Mouse (Mus musculus) neutrophil, adult 5-6 weeks (primary cell): ENCODE results near the gene Vmn1r91. TPM values are rescaled to one million over a fixed set of nuclear protein-coding genes. Genes with fewer than 3 reads are reported as not detected.
"Not testable (repeated sequence)": the region's sequence is repeated elsewhere in the genome, so short reads cannot be mapped to it uniquely, and the experiment has no call there.

Source experiments
- ATAC-seq: fragments of 151-379, 151-347 bp; 2 replicates; pipeline ENCODE4 v1.8.0; 2017; ENCODE audit warnings: mild to moderate bottlenecking, moderate TSS enrichment; ENCODE audit not compliant: insufficient number of reproducible peaks, poor library complexity, low FRiP score, severe bottlenecking; ENCODE audit errors: extremely low read depth
- total RNA-seq: library from RNA; stranded (forward); fragments of 200-1000 nt; gene quantifications from 2 replicates; pipeline ENCODE4 v1.2.3, GENCODE M21; 2017

Gene Vmn1r91
- total RNA-seq, result not detected in 2 replicates

GRCm38 (mm10) chr7:20099380-20099779 is at the start of gene Vmn1r91:
TSS of gene Vmn1r91 (plus strand) at chr7:20099680.
- ATAC-seq, result not testable (repeated sequence)

- not testable (repeated sequence) for ATAC-seq
These were observed 35.4 kb upstream of the Vmn1r91 start for GRCm38 (mm10) chr7:20064100-20064499.

GRCm38 (mm10) chr7:20078118-20078517 is 21.4 kb upstream of the Vmn1r91 start:
- not testable (repeated sequence) for ATAC-seq

GRCm38 (mm10) chr7:20122479-20122878 is 23.0 kb downstream of the Vmn1r91 start, which contains the start of gene Gm16442:
TSS of gene Gm16442 (minus strand) at chr7:20122579.
- not testable (repeated sequence) for ATAC-seq

GRCm38 (mm10) chr7:20138988-20139387 is 39.5 kb downstream of the Vmn1r91 start, which contains the start of gene Vmn1r93:
TSS of gene Vmn1r93 (minus strand) at chr7:20139088.
- ATAC-seq, result not testable (repeated sequence)

Other genes with a start within 250 kb of the Vmn1r91 start
- gene Gm19345, start 247.7 kb upstream of the Vmn1r91 start, total RNA-seq, result 1.6 TPM in 1 of 2 replicates, not detected in the other
- gene Ceacam16, start 238.4 kb upstream of the Vmn1r91 start, total RNA-seq, result 3.3 and 5.2 TPM in 2 replicates
- gene Ceacam19, start 211.7 kb upstream of the Vmn1r91 start, total RNA-seq, result 0.47 TPM in 1 of 2 replicates, not detected in the other
- 6.8 and 9.2 TPM in 2 replicates for gene Pvr, start 178.5 kb upstream of the Vmn1r91 start, total RNA-seq
- 0.47 and 0.86 TPM in 2 replicates for gene Igsf23, start 148.9 kb upstream of the Vmn1r91 start, total RNA-seq
- not detected in 2 replicates for gene Ceacam20, start 134.3 kb upstream of the Vmn1r91 start, total RNA-seq
- not detected in 2 replicates for gene Nlrp9b, start 108.2 kb upstream of the Vmn1r91 start, total RNA-seq
- gene Gm16442, start 22.9 kb downstream of the Vmn1r91 start, total RNA-seq, result not detected in 2 replicates
- not detected in 2 replicates for gene Vmn1r93, start 39.4 kb downstream of the Vmn1r91 start, total RNA-seq
- not detected in 2 replicates for gene Vmn1r94, start 68.7 kb downstream of the Vmn1r91 start, total RNA-seq
- not detected in 2 replicates for gene Vmn1r95, start 94.0 kb downstream of the Vmn1r91 start, total RNA-seq
- not detected in 2 replicates for gene Gm6164, start 105.9 kb downstream of the Vmn1r91 start, total RNA-seq
- not detected in 2 replicates for gene Gm4498, start 134.1 kb downstream of the Vmn1r91 start, total RNA-seq
- not detected in 2 replicates for gene Gm5890, start 163.2 kb downstream of the Vmn1r91 start, total RNA-seq
- gene Gm4133, start 234.4 kb downstream of the Vmn1r91 start, total RNA-seq, result not detected in 2 replicates